Mouse (Mus musculus): Measurements from ENCODE around the gene Lrrtm1. TPM values are rescaled to one million over a fixed set of nuclear protein-coding genes. Genes with fewer than 3 reads are reported as not detected.

The Lrrtm1 gene
- polyA plus RNA-seq, 1 experiment, result not detected

DNA sequence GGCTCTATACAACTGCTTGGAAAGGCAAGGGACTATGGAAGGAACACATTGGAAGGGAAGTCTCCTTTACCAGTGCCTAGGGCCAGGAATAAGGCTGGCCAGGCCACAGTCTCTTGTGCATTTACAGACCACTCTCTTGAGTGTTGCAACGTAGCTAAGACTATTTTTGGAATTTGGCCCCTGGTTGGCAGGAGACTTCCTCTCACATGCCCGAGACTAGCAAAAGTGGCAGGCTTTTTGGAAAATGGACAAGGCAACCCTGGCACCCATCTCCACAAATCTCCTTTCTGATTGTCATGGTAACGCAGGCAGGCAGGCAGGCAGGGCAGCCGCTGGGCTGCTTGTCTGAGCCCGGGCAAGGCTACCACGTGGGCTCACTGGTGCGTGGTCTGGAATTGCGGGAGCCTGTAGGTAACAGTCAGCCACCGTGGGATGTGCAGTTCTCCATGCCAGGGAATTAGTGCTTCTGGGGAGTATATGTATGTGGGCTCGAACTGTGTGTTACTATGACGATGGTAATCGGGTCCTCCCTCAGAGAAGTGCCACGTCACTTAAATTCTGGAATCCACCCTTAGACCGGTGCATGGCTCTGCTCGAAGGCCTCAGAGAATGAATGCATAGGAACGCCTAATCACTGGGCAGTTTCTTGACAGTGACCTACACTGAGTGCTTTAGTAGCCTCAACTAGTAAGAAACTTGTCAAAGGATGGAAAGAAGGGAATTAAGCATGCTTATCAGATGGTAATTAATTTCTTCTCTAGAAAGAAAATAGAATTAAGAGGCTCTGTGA, 19.4 kb upstream of the Lrrtm1 start:
- peaks cover 3% of the 10 kb centered on the region; the same call in 1 of the 2 replicates for H3K9me3 ChIP-seq (ENCODE audit: control insufficient read depth, low read length)
- no peak for TF ChIP-seq GATA1 (IDR thresholded peaks at IDR 0.05; ENCODE audit: low read length)
- TF ChIP-seq TAL1 (IDR thresholded peaks at IDR 0.05; ENCODE audit: low read length), result no peak
- no peak overlapping the region for H3K4me3 ChIP-seq (replicated peaks)
- H3K36me3 ChIP-seq (ENCODE audit: control insufficient read depth), result no peaks in the 10 kb centered on the region
- no peaks in the 10 kb centered on the region for H3K27me3 ChIP-seq (ENCODE audit: control insufficient read depth)
- H3K4me1 ChIP-seq (ENCODE audit: control insufficient read depth), result no peaks in the 10 kb centered on the region

GRCm38 (mm10) chr6:77240426-77240825, 2.1 kb upstream of the Lrrtm1 start:
- TF ChIP-seq TAL1 (IDR thresholded peaks at IDR 0.05; ENCODE audit: low read length) (no peak), GATA1 (IDR thresholded peaks at IDR 0.05; ENCODE audit: low read length) (no peak)

GRCm38 (mm10) chr6:77243541-77244231, 1.2 kb downstream of the Lrrtm1 start:
- Histone ChIP-seq H3K4me3 (replicated peaks) (no peak overlapping the region), H3K9me3 (ENCODE audit: control insufficient read depth, low read length) (no peaks in the 10 kb centered on the region), H3K27me3 (ENCODE audit: control insufficient read depth) (peaks cover 30% of the 10 kb centered on the region), H3K36me3 (ENCODE audit: control insufficient read depth) (no peaks in the 10 kb centered on the region), H3K4me1 (ENCODE audit: control insufficient read depth) (no peaks in the 10 kb centered on the region)
- TF ChIP-seq GATA1 (IDR thresholded peaks at IDR 0.05; ENCODE audit: low read length), result no peak

More at GRCm38 (mm10) chr6:77240426-77240825, 2.1 kb upstream of the Lrrtm1 start:
- H3K4me1 ChIP-seq (ENCODE audit: control insufficient read depth), result no peaks in the 10 kb centered on the region
- H3K27me3 ChIP-seq (ENCODE audit: control insufficient read depth), result peaks cover 30% of the 10 kb centered on the region
- no peaks in the 10 kb centered on the region for H3K9me3 ChIP-seq (ENCODE audit: control insufficient read depth, low read length)
- H3K36me3 ChIP-seq (ENCODE audit: control insufficient read depth), result no peaks in the 10 kb centered on the region
- no peak overlapping the region for H3K4me3 ChIP-seq (replicated peaks)

GRCm38 (mm10) chr6:77253480-77253879, 11.0 kb downstream of the Lrrtm1 start:
- Histone ChIP-seq H3K36me3 (ENCODE audit: control insufficient read depth) (no peaks in the 10 kb centered on the region), H3K9me3 (ENCODE audit: control insufficient read depth, low read length) (no peaks in the 10 kb centered on the region), H3K4me3 (replicated peaks) (no peak overlapping the region), H3K27me3 (ENCODE audit: control insufficient read depth) (no peaks in the 10 kb centered on the region), H3K4me1 (ENCODE audit: control insufficient read depth) (no peaks in the 10 kb centered on the region)
- TF ChIP-seq TAL1 (IDR thresholded peaks at IDR 0.05; ENCODE audit: low read length), result no peak
- no peak for TF ChIP-seq GATA1 (IDR thresholded peaks at IDR 0.05; ENCODE audit: low read length)

DNA sequence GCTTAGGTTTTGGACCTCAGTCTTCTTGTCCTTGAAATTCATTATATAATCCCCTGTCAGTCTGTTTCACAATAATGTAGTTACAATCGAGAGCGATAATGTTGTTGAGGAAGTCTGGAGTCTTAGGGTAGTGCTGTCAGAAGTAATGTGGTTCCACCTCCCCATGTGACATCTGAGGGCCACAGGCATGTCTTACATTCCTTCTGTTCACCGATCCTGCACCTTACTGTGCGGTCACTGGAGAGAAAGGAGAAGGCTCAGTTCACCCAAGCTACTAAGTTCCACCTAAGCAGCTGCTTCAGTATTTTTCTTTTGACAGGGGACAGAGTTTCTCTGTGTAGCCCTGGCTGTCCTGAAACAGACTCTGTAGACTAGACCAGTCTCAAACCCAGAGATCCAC, 13.9 kb downstream of the Lrrtm1 start:
- TF ChIP-seq GATA1 (IDR thresholded peaks at IDR 0.05; ENCODE audit: low read length), result no peak
- TF ChIP-seq TAL1 (IDR thresholded peaks at IDR 0.05; ENCODE audit: low read length), result no peak
- Histone ChIP-seq H3K4me1 (ENCODE audit: control insufficient read depth) (no peaks in the 10 kb centered on the region), H3K9me3 (ENCODE audit: control insufficient read depth, low read length) (no peaks in the 10 kb centered on the region), H3K27me3 (ENCODE audit: control insufficient read depth) (no peaks in the 10 kb centered on the region), H3K36me3 (ENCODE audit: control insufficient read depth) (no peaks in the 10 kb centered on the region), H3K4me3 (replicated peaks) (no peak overlapping the region)

- H3K36me3 ChIP-seq (ENCODE audit: control insufficient read depth), result no peaks in the 10 kb centered on the region
- TF ChIP-seq TAL1 (IDR thresholded peaks at IDR 0.05; ENCODE audit: low read length), result no peak
- TF ChIP-seq GATA1 (IDR thresholded peaks at IDR 0.05; ENCODE audit: low read length), result no peak
- no peaks in the 10 kb centered on the region for H3K4me1 ChIP-seq (ENCODE audit: control insufficient read depth)
- H3K27me3 ChIP-seq (ENCODE audit: control insufficient read depth), result no peaks in the 10 kb centered on the region
- H3K4me3 ChIP-seq (replicated peaks), result no peak overlapping the region
- H3K9me3 ChIP-seq (ENCODE audit: control insufficient read depth, low read length), result no peaks in the 10 kb centered on the region
These were observed 15.0 kb downstream of the Lrrtm1 start for GRCm38 (mm10) chr6:77257358-77258105.

DNA sequence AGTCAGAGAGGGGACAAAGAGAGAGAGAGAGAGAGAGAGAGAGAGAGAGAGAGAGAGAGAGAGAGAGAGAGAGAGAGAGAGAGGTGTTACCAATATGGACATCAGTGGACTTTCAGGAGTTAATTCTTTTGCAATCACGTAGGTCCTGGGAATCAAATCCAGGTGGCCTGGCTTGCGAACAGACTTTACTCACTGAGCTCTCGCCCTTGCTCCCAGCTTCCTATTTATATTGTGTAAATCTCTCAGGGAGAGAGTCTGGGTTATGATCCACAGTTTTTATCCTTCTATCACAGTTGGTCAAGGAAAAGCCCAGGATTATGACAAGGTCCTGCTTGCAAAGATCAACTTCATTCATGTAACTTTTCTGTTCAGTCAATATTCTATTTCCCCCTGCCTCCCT, 22.7 kb downstream of the Lrrtm1 start:
- no peak for TF ChIP-seq GATA1 (IDR thresholded peaks at IDR 0.05; ENCODE audit: low read length)
- no peak for TF ChIP-seq TAL1 (IDR thresholded peaks at IDR 0.05; ENCODE audit: low read length)
- H3K36me3 ChIP-seq (ENCODE audit: control insufficient read depth), result no peaks in the 10 kb centered on the region
- no peak overlapping the region for H3K4me3 ChIP-seq (replicated peaks)
- H3K27me3 ChIP-seq (ENCODE audit: control insufficient read depth), result no peaks in the 10 kb centered on the region
- H3K4me1 ChIP-seq (ENCODE audit: control insufficient read depth), result no peaks in the 10 kb centered on the region
- H3K9me3 ChIP-seq (ENCODE audit: control insufficient read depth, low read length), result no peaks in the 10 kb centered on the region

DNA sequence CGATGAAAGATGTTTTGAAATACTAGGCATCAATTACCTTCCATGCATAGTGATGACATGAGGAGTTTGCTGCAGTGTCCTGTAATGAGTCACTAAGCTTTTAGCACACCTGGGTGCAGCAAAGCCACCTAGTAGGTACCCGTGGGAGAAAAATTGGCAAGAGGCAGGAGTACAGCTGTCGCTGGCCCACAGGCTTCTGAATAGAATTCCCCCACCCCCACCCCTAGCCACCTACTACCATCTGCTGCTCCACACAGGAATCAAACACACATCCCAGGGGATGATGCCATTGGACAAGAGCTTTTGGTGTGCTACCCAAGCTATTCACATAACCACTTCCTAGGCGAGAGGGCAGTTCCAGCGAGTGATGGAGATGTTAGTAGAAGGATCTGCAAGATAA, 36.3 kb downstream of the Lrrtm1 start:
- Histone ChIP-seq H3K4me1 (ENCODE audit: control insufficient read depth) (no peaks in the 10 kb centered on the region), H3K9me3 (ENCODE audit: control insufficient read depth, low read length) (peaks cover 7% of the 10 kb centered on the region), H3K27me3 (ENCODE audit: control insufficient read depth) (no peaks in the 10 kb centered on the region), H3K4me3 (replicated peaks) (no peak overlapping the region), H3K36me3 (ENCODE audit: control insufficient read depth) (no peaks in the 10 kb centered on the region)
- TF ChIP-seq TAL1 (IDR thresholded peaks at IDR 0.05; ENCODE audit: low read length) (no peak), GATA1 (IDR thresholded peaks at IDR 0.05; ENCODE audit: low read length) (no peak)

DNA sequence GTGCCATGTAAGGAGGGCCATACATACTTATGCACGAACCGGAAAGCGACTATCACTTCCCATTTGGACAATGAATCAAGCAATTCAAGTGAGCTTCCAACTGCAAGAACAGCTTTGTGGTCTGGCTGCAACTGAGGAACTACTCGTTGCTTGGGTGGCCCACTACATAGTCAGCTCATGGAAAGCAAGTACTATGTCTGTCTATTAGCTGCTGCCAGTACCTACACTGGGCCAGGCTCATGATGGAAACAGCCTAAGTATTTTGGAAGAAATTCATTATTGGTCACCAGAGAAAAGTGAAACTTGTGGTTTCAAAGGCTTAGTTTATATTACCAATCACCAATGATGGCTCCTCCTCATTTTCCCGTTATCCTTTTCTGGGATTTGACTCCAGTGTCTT, 43.8 kb downstream of the Lrrtm1 start:
- Histone ChIP-seq H3K36me3 (ENCODE audit: control insufficient read depth) (no peaks in the 10 kb centered on the region), H3K4me1 (ENCODE audit: control insufficient read depth) (no peaks in the 10 kb centered on the region), H3K9me3 (ENCODE audit: control insufficient read depth, low read length) (peaks cover 2% of the 10 kb centered on the region; the same call in 1 of the 2 replicates), H3K27me3 (ENCODE audit: control insufficient read depth) (no peaks in the 10 kb centered on the region), H3K4me3 (replicated peaks) (no peak overlapping the region)
- TF ChIP-seq GATA1 (IDR thresholded peaks at IDR 0.05; ENCODE audit: low read length), result no peak
- TF ChIP-seq TAL1 (IDR thresholded peaks at IDR 0.05; ENCODE audit: low read length), result no peak
